Mouse (Mus musculus) adrenal gland, adult (tissue): ENCODE measurements at regions not wholly inside any gene's neighbourhood (a gene's known extent, or its start where the extent isn't known, plus 50 kb on each side); places are given as distances from the start of the nearest gene placed in this dataset.
A peak's percentile ranks its signal among the peaks of the same experiment; 100 is the strongest.

Experiments
- DNase-seq, 2 experiments: peaks; one replicate each; pipeline ENCODE4 v3.0.0; 2022 to 2023; ENCODE audit warnings: low spot score in 1 of 2; ENCODE audit not compliant: inconsistent age in 2 of 2

DNA sequence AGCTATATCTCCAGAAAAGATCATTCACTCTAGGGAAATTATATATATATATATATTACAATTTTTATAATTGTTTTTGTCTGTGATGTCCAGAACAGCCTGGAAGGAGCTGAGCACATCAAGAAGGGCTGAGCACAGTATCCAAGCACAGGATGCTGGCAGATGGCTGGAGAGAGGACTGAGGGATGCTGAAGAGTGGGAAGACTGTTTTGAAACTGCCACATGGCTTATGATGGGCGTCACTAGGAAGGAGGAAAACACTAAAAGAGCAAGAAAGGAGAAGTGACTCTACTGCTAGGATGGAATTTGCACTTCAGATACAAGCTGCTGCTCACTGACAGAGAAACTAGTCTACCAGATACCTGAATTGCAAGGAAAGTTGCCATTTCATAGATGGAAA, 50.4 kb upstream of the Atg10 start:
- no peak for DNase-seq

DNA sequence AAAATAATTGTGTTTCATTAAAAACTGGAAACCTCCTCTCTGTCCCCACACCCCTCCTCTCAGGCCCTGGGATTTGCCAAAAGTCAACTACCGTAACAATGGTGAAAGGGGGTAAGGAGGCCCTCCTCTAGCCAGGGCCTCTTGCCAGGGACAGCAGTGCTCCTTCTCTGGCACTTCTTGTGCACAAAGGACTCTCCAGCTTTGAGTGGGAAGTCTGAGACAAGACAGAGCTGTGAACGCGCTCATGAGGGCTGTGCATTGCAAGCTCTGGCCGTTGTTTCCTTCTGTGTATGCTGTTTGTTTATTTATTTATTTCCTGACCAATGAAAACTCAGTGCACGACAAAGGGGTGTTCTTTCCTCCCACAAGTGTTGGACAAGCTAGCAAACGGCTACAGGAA, 50.8 kb upstream of the Atg10 start:
- DNase-seq: no peak

DNA sequence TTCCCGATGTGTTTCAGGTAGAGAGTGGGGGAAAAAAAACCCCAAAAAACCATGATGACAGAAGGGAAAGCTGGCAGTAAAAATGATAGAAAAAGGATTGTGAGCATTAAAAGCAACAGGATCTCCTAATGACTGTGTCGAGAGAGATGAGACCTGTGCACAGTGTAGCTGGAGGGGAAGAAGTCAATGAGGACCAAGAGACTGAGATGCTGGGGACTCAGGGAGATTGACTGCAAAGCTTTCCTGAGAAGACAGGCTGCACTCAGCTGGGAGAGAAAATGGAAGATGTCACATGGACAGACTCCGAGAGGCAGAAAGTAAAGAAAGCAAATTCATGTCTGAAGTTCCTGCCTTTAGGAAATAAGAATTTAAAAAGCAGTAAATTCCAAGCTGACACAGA, 55.7 kb upstream of the Atg10 start:
- no peak for DNase-seq

DNA sequence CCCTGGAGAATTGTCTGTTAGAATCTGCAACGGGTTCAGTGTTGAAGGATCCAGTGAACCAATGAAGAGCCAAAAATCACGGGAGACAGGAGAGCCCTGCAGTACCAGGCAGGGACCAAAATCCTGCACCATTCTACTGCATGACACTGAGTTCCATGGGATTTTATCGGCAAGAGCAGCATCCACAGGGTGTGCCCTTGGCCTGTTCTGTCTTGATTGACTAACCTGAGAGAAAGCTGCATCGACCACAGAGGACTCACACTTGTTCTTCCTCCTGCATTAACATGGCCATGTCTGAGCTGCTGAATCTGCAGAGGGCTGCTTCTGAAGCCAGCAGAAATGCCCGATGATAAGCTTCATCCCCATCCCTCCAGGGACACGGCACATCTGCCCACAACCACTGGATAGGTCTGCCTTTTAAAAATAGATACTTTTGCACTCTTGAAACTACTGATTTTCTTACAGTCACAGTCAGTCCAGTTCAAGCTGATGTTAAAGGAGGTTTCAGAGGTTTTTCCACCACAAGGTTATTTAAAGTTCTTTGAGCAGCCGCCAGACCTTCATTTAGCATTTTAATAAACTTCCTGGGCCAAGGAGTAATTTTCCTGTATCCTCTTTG, 71.9 kb upstream of the Atg10 start:
- peak; percentile 9 to 57 for DNase-seq

DNA sequence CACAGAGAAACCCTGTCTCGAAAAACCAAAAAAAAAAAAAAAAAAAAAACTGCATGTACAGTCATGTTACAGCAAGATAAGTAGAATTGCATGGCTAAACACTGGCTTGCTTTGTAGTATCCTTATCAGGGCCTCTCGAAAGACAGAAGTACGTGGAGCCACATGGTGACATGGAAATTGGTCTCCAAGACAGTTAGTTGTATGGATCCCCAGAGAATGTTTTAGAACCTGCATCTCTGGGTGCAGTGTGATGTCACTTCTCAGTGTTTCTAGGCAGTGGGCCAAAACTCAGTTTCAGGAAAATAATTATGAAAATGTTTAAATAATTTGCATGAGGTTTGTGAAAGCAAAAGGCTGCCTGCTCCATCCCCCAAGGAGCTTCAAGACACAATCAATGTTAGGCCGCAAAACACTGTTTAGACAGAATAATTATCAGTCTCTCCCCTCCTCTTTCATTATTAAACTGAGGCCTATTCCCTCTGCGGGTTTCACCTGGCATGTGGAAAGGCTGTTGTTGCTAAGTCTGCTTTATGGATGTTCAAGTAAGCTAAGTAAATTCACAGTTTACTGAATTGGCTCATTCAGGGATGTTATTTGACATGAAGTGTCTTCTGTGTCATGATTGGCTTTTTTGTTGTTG, 72.9 kb upstream of the Atg10 start:
- DNase-seq: no peak

DNA sequence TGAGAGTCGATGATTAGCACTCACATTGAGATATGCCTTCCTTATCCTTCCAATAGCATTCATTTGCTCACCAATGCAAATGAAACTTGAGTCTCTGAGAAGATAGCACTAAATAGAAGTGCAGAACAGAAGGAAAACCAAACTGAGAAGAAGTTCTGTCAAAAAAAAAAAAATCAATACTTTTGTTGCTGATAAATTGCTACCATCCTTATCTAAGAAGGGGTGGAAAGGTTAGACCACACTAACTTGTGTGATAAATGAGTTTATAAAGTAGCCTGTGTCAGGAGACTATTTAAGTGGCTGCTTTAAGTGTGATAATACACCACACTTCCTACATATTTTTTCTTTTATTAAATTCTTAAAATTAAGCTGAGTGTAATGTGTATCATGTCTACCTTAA, 78.1 kb upstream of the Atg10 start:
- no peak for DNase-seq

DNA sequence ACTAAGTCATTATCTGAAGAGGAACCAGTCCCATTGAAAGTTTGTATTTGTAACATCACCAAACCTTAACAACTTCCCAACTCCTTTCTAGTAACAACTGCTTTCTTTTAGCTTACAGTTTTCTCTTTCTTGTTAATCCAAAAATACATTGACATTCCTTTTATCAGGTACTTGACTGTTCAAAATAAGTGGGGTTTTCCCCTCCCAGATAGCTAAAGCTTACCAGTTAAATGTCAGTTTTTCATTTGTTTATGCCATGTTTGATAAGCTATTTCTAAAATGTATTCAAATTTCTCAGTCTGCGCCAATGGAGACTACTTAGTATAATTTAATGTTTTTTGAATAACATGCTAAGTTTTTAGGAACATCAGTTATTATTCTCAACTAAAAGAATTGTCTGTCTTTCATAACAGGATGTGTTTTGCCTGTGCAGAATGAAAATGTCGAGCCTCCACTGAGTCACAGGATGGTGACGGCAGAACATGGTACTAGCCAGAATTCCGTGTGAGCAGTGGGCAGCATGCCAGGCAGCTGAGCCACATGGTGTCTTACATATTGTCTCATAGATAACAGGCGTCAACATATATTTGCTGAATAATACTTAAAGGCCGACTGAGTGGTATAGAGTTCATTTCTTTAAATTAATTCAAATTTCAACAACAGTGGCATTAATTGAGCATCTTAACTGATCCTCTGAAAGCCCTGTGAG, 82.1 kb upstream of the Atg10 start:
- DNase-seq: no peak

DNA sequence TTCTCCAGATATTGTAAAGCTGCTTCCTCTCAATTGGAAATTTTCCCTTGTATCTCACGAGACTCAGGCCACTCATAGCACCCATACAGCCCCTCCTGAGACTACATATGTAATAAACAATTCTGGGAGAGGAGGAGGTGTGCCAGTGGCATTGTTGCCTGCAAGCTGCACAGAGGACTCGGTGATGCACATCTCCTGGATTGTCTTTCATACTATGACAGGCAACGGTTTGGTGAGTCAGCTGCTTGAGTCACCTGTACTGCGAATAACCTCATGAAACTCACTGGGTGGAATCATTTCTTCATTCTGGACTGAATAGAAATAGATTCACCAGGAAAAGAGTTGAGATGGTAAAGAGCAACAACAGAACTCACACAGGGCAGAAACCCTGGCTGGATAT, 82.8 kb upstream of the Atg10 start:
- no peak for DNase-seq

DNA sequence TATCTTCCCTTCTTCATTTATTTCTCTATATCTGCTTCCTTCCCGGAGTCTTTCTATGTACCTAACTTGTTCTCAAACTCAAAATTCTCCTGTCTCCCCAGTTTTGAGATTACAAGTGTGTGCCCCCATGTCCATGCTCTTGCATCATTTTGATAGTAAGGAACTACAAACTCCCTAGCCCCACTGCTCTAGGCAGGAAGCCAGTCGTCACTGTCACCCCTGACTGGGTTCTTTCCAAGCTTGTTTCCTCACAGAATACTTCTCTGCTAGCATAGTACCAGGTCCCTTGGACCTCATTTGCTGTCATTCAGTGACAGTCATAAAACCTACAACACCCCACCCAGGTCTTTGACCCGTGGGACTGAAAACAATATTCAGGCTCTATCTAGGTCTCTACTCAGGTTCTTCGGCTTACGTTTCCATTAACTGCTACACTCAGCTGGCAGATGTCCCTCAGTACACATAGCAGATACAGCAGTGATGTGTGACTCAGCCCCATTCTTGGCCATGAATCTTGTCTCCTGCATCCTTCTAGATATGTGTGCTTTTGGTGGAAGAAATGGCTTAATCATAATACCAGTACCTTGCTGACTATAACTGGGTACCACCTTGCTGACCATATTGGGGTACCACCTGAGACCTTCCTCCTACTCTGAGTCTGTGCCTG, 89.3 kb upstream of the Atg10 start:
- no peak for DNase-seq

DNA sequence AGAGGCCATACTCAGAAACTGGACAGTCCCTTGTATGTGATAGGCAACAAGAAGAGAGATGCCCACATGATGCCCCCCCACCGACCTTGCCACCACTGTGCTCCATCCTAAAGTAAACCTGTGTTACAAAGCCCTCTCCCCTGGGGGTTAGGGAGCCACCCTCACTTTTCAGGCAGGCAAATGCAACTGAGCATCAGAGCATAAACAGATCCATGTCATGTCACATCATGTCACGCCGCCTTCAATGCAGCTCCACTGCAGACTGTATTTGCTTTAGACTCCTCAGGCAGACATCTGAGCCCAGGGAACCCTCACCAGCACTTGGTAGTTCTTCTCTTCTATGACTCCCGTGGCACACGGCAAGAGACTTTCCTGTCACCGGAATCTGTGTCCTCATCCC, 98.6 kb upstream of the Atg10 start:
- DNase-seq: no peak

DNA sequence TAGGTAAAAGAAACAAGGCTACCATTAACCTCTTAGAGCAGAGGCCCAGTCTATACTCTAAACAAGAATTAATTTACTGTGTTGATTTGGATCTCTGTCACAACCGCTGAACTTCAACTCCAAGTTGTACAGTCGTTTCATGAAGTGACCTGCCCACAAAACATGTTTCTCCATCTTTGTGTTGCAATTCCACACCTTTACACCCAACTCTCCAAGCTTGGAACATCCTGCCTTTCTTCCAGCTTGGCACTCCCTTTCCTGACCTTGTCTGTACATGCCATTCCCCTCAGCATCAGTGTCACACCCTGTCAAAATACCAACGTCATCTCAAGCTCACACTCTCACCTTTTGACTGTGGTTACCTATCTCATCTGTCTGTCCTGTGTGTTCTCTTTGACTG, 103.1 kb upstream of the Atg10 start:
- no peak for DNase-seq

DNA sequence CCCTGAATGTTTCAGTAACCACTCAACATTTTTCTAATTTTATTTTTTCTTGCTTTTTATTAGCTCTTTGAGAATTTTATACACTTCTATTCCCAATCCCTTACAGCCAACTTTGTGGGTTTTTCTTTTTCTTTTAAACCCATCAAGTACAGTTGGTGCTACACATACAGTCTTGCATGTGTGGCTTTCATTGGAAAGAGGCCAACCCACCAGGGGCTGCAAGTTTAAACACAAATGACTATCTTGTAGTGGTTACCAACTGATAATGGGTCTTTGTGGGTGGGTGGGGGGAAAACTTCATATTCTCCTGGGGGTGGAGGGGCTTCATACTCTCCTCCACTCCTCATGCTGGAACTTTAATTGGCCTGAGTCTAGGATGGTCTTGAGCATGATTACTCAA, 110.5 kb upstream of the Atg10 start:
- no peak for DNase-seq

DNA sequence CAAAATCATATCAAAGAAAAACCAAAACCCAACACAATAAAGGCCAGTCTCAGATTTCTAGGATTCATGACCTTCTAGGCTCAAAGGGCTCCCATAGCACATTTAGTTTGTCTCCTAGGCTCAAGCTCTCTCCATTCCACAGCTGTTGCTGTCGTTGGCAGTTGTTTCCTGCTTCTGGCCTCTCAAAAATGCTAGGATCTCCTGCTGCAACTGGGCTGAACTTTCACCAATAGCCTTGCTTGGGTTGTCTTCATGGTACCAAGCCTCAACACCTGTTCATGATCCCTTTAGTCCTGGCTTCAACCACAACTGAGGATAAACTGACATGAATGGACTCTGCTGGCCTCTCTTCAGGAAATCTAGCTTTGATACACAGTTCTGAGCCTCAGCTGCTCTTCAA, 115.9 kb upstream of the Ssbp2 start:
- DNase-seq: no peak

DNA sequence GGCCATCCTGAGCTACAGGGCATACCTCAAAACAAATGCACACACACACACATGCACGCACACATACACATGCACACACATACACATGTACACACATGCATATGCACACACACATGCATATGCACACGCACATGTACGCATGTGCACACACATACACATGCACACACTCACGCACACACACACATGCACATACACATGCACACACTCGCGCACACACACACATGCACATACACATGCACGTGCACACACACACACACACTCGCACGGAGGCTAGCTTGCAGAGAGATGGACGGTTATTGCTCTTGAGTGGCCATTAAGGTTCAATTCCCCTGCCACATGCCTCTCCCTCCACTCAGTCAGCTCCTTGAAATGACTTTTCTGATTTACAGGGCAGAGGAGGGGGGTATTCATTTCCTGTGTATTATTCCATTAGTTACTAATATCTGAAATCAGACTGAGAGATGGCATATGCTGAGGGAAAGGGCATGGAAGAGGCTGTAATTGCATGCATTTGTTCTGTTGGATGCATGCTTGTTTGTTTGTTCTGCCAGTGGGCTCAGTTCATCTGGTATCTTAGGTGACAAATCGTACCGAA, 111.5 kb upstream of the Ssbp2 start:
- no peak for DNase-seq

DNA sequence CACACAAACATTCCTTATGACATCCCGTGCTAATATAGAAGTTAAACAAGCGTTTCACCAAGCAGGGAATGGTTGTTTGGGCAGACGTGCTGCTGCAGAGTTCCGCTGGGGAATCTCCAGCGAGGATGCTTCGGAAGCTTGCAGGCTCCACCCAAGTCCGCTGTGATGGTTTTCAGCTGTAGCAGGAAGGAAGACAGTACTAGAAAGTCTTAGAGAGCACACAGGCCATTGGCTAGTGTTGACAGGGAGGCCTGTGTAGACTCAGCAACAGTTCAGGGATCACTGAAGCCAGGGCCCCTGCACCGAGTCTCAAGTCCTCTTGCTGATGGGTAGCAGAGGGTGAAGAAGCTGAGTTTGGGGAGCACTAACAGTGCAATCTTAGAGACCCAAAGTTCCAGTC, 107.8 kb upstream of the Ssbp2 start:
- DNase-seq: no peak

DNA sequence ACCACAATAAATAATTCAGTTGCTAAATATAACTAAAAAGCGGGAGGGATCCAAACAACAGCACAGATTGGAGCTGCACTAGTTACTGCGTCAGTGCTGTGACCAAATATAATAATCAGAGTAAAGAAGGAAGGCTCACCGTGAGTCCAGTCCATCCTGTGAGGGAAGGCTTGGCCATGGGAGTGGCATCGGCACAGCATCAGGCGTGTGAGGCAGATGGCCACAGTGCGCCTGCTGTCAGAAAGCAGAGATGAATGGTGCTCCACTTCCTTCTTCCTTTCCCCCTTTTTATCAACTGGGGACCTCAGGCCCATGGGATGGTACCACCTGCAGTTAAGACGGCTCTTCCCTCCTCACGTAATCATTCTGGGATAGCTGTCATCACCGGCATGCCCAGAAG, 103.6 kb upstream of the Ssbp2 start:
- DNase-seq: no peak

DNA sequence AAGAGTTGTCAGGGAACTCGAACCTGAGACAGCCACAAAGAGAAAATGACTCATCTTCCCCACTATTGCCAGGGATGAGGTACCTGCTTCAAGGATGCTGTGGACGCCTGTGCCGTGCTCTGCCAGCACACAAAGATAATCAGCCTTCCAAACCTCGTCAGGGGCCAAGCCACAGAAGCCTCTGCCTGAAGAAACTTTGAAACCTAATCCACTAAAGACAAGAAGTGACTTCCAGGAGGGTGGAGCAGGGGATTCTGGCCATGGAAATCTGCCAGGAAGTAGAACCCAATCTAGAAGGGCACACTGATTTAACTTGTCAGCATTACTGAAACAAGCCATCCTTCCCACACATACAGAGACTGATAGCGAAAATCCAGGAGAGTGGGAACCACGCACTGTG, 100.0 kb upstream of the Ssbp2 start:
- DNase-seq: no peak

DNA sequence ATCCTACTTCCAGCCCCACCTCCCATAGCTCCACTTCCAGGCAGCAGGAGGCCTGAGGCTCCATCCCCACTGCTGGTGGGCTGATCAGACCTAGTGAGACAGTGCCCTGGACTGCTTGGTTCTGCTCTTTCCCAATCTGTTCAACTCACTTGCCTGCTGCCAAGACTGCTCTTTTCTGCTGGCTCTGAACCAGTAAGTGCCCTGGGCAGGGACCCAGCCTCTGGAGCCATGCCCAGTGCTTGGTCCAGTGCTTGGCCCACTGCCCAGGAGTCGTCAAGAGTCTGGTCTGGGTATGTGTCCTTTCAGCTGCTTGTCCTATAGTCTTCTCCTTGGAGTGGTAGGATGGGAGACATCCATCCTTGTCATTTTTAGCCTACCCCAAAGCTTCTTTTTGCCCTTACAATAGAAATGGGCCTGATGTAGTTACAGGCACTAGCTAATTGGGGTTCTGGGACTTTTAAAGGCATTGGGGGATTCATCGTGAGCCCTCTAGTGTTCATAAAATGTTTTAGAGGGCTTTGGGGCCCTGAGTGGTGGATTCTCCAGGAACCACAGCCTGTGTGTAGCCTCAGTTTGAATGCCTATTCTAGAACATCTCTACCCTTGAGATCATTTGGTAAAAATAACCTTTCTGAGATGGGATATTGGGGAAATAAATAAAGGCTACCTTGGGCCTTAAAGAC, 94.7 kb upstream of the Ssbp2 start:
- DNase-seq: peak; percentile 94 to 98

DNA sequence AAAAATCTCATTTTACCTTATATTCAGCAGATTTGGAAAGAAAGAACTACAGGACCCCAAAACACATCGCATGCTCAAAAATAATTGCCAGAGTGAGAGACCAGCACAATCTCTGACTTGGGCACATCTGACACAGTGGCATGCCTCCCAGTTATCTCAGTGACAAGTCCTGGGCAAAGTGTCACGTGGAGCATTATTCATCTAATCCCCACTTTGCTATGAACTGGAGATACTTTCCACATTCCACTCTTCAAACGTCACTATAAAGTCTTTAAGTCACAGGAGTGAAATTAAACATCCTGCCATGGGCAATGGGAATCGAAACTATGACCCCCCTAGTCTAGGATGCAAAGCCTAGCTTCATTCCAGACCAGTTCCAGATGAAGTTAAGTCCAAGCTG, 93.5 kb upstream of the Ssbp2 start:
- DNase-seq: no peak

DNA sequence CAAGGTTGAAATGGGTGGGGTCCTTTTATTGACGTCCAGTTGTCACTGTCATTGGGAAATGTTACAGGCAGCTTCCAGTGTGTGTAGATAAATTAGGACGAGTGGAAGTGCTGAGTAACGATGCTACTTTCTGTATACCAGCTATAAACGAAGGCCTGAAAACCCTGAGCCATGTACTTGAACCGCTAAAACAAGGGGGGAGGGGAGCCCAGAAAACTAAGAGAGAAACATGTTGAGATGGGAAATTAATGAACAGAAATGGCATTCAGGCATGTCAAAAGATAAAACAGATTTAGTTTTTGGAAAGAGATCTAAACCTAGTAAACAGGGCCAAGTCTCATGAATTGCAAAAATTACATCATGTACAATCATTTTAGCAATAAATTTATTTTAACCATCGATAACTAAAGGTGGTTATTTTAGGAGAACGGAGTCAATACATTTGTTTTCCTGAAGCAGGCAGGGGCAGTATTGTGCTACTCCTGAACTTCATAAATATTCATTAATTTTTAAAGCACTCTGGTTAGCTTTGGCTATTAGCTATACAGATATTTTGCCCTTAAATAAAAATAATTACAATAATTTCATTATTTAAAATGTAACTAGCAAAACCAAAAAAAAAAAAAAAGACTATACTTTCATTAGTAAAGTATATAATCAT, 92.1 kb upstream of the Ssbp2 start:
- DNase-seq: no peak

DNA sequence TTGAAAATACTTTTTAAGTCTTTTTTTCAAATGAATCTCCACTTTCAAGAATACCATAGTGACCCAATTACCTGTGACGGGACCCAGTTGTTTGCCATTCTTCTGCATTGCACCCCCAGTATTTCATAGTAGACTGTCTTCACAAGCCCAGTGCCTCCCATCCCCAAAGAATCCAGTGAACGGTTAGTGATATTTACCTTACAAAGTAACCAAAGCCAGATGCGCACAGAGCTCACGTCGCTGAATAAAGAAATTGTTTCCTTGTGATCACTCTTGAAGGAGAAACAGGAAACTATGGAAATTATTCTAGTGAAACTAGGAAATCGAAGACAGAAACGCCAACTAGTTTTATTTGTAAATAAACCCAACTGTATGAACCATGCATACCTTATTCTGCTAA, 91.4 kb upstream of the Ssbp2 start:
- DNase-seq: no peak
